Mouse (Mus musculus): ENCODE measurements at regions not wholly inside any gene's neighbourhood (a gene's known extent, or its start where the extent isn't known, plus 50 kb on each side); places are given as distances from the start of the nearest gene placed in this dataset.
A peak's percentile ranks its signal among the peaks of the same experiment; 100 is the strongest.

GRCm38 (mm10) chr5:111660447-111660846 is 73.3 kb upstream of the Gm26897 start:
- DNase-seq (ENCODE audit: low spot score) (peak; percentile 79), ATAC-seq (replicated peaks; ENCODE audit: low FRiP score) (peak; percentile 82)
- H3K27ac ChIP-seq (ENCODE audit: low read depth, low read length): peak overlapping the region; percentile 68; the same call in 1 of the 2 replicates
- H3K9ac ChIP-seq (ENCODE audit: low read length): no peak overlapping the region; the same call in 1 of the 2 replicates
- peaks cover 18% of the 10 kb centered on the region for H3K4me1 ChIP-seq (replicated peaks; ENCODE audit: control insufficient read depth, insufficient read depth, low read length)
- no peaks in the 10 kb centered on the region for H3K27me3 ChIP-seq (ENCODE audit: control insufficient read depth, insufficient read depth, low read length)
- H3K9me3 ChIP-seq (ENCODE audit: control insufficient read depth, low read length): peaks cover 2% of the 10 kb centered on the region; the same call in 1 of the 2 replicates
- H3K36me3 ChIP-seq (ENCODE audit: control insufficient read depth, insufficient read depth, low read length): no peaks in the 10 kb centered on the region
- peak overlapping the region; percentile 24; the same call in 1 of the 2 replicates for H3K4me2 ChIP-seq (ENCODE audit: low read depth, low read length, severe bottlenecking)
- WGBS: 28% methylated on average over 10 of the region's 10 CpGs
- H3K4me3 ChIP-seq (ENCODE audit: low read depth, low read length): no peak overlapping the region

DNA sequence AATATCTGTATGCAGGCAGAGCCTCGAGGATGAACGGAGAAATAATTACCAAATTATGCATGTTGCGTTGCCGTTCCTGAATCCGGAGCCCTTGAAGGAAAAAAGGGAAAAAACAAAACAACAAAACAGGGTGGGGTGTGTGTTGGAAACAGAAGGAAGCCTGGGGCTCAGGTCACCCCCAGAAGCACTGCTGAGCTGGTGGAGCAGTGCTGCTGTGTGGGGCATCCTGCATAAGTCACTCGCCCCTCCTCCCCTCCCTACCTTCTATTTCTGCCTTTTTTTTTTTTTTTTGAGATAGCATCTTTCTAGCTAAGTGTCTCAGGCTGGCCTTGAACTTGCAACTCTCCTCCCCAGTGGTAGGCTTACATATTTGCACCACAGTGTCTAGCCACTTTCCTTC is 72.8 kb upstream of the Gm26897 start:
- ATAC-seq (replicated peaks; ENCODE audit: low FRiP score): no peak

GRCm38 (mm10) chr5:111661971-111662370 is 71.8 kb upstream of the Gm26897 start:
- ATAC-seq (replicated peaks; ENCODE audit: low FRiP score): no peak
- no peak overlapping the region for H3K27ac ChIP-seq (ENCODE audit: low read depth, low read length)
- no peak for DNase-seq (ENCODE audit: low spot score)
- H3K27me3 ChIP-seq (ENCODE audit: control insufficient read depth, insufficient read depth, low read length): no peaks in the 10 kb centered on the region
- H3K4me2 ChIP-seq (ENCODE audit: low read depth, low read length, severe bottlenecking): no peak overlapping the region
- 81% methylated on average over 12 of the region's 12 CpGs for WGBS
- H3K9me3 ChIP-seq (ENCODE audit: control insufficient read depth, low read length): no peaks in the 10 kb centered on the region
- H3K4me3 ChIP-seq (ENCODE audit: low read depth, low read length): no peak overlapping the region
- H3K4me1 ChIP-seq (replicated peaks; ENCODE audit: control insufficient read depth, insufficient read depth, low read length): peaks cover 18% of the 10 kb centered on the region
- H3K9ac ChIP-seq (ENCODE audit: low read length): no peak overlapping the region
- H3K36me3 ChIP-seq (ENCODE audit: control insufficient read depth, insufficient read depth, low read length): no peaks in the 10 kb centered on the region

More for the DNA sequence above, 72.8 kb upstream of the Gm26897 start:
- H3K27ac ChIP-seq (ENCODE audit: low read depth, low read length): peak overlapping the region; percentile 68; the same call in 1 of the 2 replicates
- WGBS: 45% methylated on average over 6 of the region's 6 CpGs
- peaks cover 2% of the 10 kb centered on the region; the same call in 1 of the 2 replicates for H3K9me3 ChIP-seq (ENCODE audit: control insufficient read depth, low read length)
- H3K4me1 ChIP-seq (replicated peaks; ENCODE audit: control insufficient read depth, insufficient read depth, low read length): peaks cover 18% of the 10 kb centered on the region
- no peak overlapping the region for H3K4me3 ChIP-seq (ENCODE audit: low read depth, low read length)
- H3K4me2 ChIP-seq (ENCODE audit: low read depth, low read length, severe bottlenecking): no peak overlapping the region; the same call in 1 of the 2 replicates
- H3K9ac ChIP-seq (ENCODE audit: low read length): no peak overlapping the region; the same call in 1 of the 2 replicates
- DNase-seq (ENCODE audit: low spot score): no peak
- no peaks in the 10 kb centered on the region for H3K27me3 ChIP-seq (ENCODE audit: control insufficient read depth, insufficient read depth, low read length)
- no peaks in the 10 kb centered on the region for H3K36me3 ChIP-seq (ENCODE audit: control insufficient read depth, insufficient read depth, low read length)

DNA sequence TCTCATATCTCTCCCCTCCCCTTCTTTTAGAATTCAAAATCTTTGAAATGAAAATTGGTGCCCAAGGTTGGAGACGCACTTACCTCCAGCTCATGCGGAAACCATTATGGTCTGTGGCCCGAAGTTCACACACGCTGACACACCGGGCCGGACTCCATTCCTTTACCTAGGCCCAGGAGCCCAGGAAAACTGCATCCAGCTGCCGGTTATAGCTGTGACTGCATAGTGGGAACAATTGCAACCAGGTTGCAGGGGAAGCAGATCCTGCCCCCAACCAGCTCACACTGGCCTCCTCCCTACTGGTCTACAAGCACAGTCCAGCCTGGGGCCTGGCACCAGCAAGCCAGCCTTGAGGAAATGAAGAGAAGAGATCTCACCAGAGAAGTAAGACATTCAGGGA is 69.9 kb upstream of the Gm26897 start:
- no peak overlapping the region for H3K27ac ChIP-seq (ENCODE audit: low read depth, low read length)
- H3K27me3 ChIP-seq (ENCODE audit: control insufficient read depth, insufficient read depth, low read length): no peaks in the 10 kb centered on the region
- no peaks in the 10 kb centered on the region; the same call in 1 of the 2 replicates for H3K36me3 ChIP-seq (ENCODE audit: control insufficient read depth, insufficient read depth, low read length)
- H3K4me3 ChIP-seq (ENCODE audit: low read depth, low read length): no peak overlapping the region
- peaks cover 18% of the 10 kb centered on the region for H3K4me1 ChIP-seq (replicated peaks; ENCODE audit: control insufficient read depth, insufficient read depth, low read length)
- H3K9ac ChIP-seq (ENCODE audit: low read length): no peak overlapping the region
- DNase-seq (ENCODE audit: low spot score): no peak
- no peak for ATAC-seq (replicated peaks; ENCODE audit: low FRiP score)
- 77% methylated on average over 7 of the region's 7 CpGs for WGBS
- no peak overlapping the region for H3K4me2 ChIP-seq (ENCODE audit: low read depth, low read length, severe bottlenecking)
- H3K9me3 ChIP-seq (ENCODE audit: control insufficient read depth, low read length): peaks cover 5% of the 10 kb centered on the region; the same call in 1 of the 2 replicates

GRCm38 (mm10) chr5:111665406-111665805 is 68.3 kb upstream of the Gm26897 start:
- peaks cover 9% of the 10 kb centered on the region for H3K4me1 ChIP-seq (replicated peaks; ENCODE audit: control insufficient read depth, insufficient read depth, low read length)
- 83% methylated on average over 19 of the region's 19 CpGs for WGBS
- H3K27me3 ChIP-seq (ENCODE audit: control insufficient read depth, insufficient read depth, low read length): no peaks in the 10 kb centered on the region
- H3K9me3 ChIP-seq (ENCODE audit: control insufficient read depth, low read length): peaks cover 5% of the 10 kb centered on the region; the same call in 1 of the 2 replicates
- no peak overlapping the region for H3K27ac ChIP-seq (ENCODE audit: low read depth, low read length)
- ATAC-seq (replicated peaks; ENCODE audit: low FRiP score) (no peak), DNase-seq (ENCODE audit: low spot score) (no peak)
- no peak overlapping the region for H3K4me3 ChIP-seq (ENCODE audit: low read depth, low read length)
- H3K4me2 ChIP-seq (ENCODE audit: low read depth, low read length, severe bottlenecking): no peak overlapping the region
- H3K9ac ChIP-seq (ENCODE audit: low read length): no peak overlapping the region
- no peaks in the 10 kb centered on the region; the same call in 1 of the 2 replicates for H3K36me3 ChIP-seq (ENCODE audit: control insufficient read depth, insufficient read depth, low read length)

- WGBS: 86% methylated on average over 8 of the region's 8 CpGs
- peaks cover 5% of the 10 kb centered on the region; the same call in 1 of the 2 replicates for H3K9me3 ChIP-seq (ENCODE audit: control insufficient read depth, low read length)
- H3K4me3 ChIP-seq (ENCODE audit: low read depth, low read length): no peak overlapping the region
- ATAC-seq (replicated peaks; ENCODE audit: low FRiP score): no peak
- no peak overlapping the region for H3K27ac ChIP-seq (ENCODE audit: low read depth, low read length)
- H3K9ac ChIP-seq (ENCODE audit: low read length): no peak overlapping the region
- no peaks in the 10 kb centered on the region for H3K27me3 ChIP-seq (ENCODE audit: control insufficient read depth, insufficient read depth, low read length)
- peaks cover 3% of the 10 kb centered on the region; the same call in 1 of the 2 replicates for H3K4me1 ChIP-seq (replicated peaks; ENCODE audit: control insufficient read depth, insufficient read depth, low read length)
- no peaks in the 10 kb centered on the region; the same call in 1 of the 2 replicates for H3K36me3 ChIP-seq (ENCODE audit: control insufficient read depth, insufficient read depth, low read length)
- H3K4me2 ChIP-seq (ENCODE audit: low read depth, low read length, severe bottlenecking): no peak overlapping the region
- DNase-seq (ENCODE audit: low spot score): no peak
Observed at GRCm38 (mm10) chr5:111666007-111666406, 67.7 kb upstream of the Gm26897 start.

DNA sequence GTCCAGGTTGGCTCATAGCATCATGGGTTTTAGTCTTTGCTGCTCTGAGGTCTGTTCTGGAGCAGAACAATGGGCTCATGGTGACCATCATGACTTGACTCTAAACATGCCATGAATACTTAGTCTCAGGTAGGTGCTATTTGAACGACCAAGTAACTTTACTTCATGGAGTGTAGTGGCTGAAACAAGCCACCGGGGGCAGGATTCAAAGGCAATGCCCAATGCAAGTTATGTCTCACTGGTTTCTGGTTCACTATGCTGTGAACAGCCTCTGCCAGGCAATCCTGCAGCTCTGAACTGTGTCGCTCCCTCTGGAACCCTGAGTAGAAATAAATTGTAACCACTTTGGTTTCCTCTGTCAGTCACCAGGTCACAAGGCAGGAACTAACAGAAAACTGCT is 65.8 kb upstream of the Gm26897 start:
- H3K4me2 ChIP-seq (ENCODE audit: low read depth, low read length, severe bottlenecking): no peak overlapping the region
- WGBS: 76% methylated on average over 3 of the region's 3 CpGs
- DNase-seq (ENCODE audit: low spot score) (no peak), ATAC-seq (replicated peaks; ENCODE audit: low FRiP score) (no peak)
- no peak overlapping the region for H3K9ac ChIP-seq (ENCODE audit: low read length)
- no peak overlapping the region for H3K4me3 ChIP-seq (ENCODE audit: low read depth, low read length)
- H3K4me1 ChIP-seq (replicated peaks; ENCODE audit: control insufficient read depth, insufficient read depth, low read length): no peaks in the 10 kb centered on the region
- H3K27me3 ChIP-seq (ENCODE audit: control insufficient read depth, insufficient read depth, low read length): no peaks in the 10 kb centered on the region
- no peaks in the 10 kb centered on the region; the same call in 1 of the 2 replicates for H3K36me3 ChIP-seq (ENCODE audit: control insufficient read depth, insufficient read depth, low read length)
- H3K9me3 ChIP-seq (ENCODE audit: control insufficient read depth, low read length): peaks cover 5% of the 10 kb centered on the region; the same call in 1 of the 2 replicates
- H3K27ac ChIP-seq (ENCODE audit: low read depth, low read length): no peak overlapping the region

DNA sequence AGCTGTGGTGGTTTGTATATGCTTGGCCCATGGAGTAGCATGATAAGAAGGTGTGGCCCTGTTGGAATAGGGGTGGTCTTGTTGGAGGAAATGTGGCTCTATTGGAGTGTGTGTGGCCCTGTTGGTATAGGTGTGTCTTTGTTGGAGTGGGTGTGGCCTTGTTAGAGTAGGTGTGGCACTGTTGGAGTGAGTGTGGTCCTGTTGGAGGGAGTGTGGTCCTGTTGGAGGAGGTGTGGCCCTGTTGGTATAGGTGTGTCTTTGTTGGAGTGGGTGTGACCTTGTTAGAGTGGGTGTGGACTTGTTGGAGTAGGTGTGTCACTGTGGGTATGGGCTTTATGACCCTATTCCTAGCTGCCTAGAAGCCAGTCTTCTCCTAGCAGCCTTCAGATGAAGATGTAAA is 64.6 kb upstream of the Gm26897 start:
- H3K9me3 ChIP-seq (ENCODE audit: control insufficient read depth, low read length): peaks cover 5% of the 10 kb centered on the region; the same call in 1 of the 2 replicates
- H3K27me3 ChIP-seq (ENCODE audit: control insufficient read depth, insufficient read depth, low read length): no peaks in the 10 kb centered on the region
- no peak overlapping the region for H3K9ac ChIP-seq (ENCODE audit: low read length)
- no peak overlapping the region for H3K4me3 ChIP-seq (ENCODE audit: low read depth, low read length)
- DNase-seq (ENCODE audit: low spot score): no peak
- H3K4me2 ChIP-seq (ENCODE audit: low read depth, low read length, severe bottlenecking): no peak overlapping the region
- no peaks in the 10 kb centered on the region; the same call in 1 of the 2 replicates for H3K36me3 ChIP-seq (ENCODE audit: control insufficient read depth, insufficient read depth, low read length)
- H3K27ac ChIP-seq (ENCODE audit: low read depth, low read length): no peak overlapping the region
- no peak for ATAC-seq (replicated peaks; ENCODE audit: low FRiP score)
- no peaks in the 10 kb centered on the region for H3K4me1 ChIP-seq (replicated peaks; ENCODE audit: control insufficient read depth, insufficient read depth, low read length)

DNA sequence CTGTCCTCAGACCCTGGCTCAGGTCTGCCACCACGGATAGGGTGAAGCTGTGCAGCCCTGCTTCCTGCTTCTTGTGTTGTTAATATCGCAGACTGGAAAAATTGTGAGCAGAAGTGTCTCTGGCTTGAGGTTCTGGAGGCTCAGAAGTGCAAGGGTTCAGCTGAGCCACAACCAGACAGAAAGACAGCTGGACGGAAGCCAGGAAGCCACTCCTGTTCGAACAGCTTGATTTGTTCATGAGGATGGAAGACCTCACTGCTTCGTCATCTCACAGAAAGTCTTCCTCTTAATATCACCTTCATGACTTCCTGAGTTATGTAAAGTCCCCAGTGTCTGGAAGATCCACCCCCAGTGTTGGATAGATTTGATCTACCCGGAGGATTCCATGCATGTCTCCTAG is 62.0 kb upstream of the Gm26897 start:
- DNase-seq (ENCODE audit: low spot score): no peak
- no peak overlapping the region for H3K27ac ChIP-seq (ENCODE audit: low read depth, low read length)
- no peak overlapping the region for H3K4me3 ChIP-seq (ENCODE audit: low read depth, low read length)
- peaks cover 5% of the 10 kb centered on the region; the same call in 1 of the 2 replicates for H3K9me3 ChIP-seq (ENCODE audit: control insufficient read depth, low read length)
- H3K4me2 ChIP-seq (ENCODE audit: low read depth, low read length, severe bottlenecking): no peak overlapping the region
- H3K36me3 ChIP-seq (ENCODE audit: control insufficient read depth, insufficient read depth, low read length): no peaks in the 10 kb centered on the region; the same call in 1 of the 2 replicates
- WGBS: 84% methylated on average over 6 of the region's 6 CpGs
- no peak for ATAC-seq (replicated peaks; ENCODE audit: low FRiP score)
- no peaks in the 10 kb centered on the region; the same call in 1 of the 2 replicates for H3K4me1 ChIP-seq (replicated peaks; ENCODE audit: control insufficient read depth, insufficient read depth, low read length)
- H3K9ac ChIP-seq (ENCODE audit: low read length): no peak overlapping the region
- no peaks in the 10 kb centered on the region for H3K27me3 ChIP-seq (ENCODE audit: control insufficient read depth, insufficient read depth, low read length)

All from forebrain, embryonic 11.5 days (tissue).